Mouse (Mus musculus): ENCODE measurements around the gene Ramp3. TPM values are rescaled to one million over a fixed set of nuclear protein-coding genes. Genes with fewer than 3 reads are reported as not detected.
A peak's percentile ranks its signal among the peaks of the same experiment; 100 is the strongest.

The Ramp3 gene
- polyA plus RNA-seq, 1 experiment from 2014 or later, result 6.0 TPM

DNA sequence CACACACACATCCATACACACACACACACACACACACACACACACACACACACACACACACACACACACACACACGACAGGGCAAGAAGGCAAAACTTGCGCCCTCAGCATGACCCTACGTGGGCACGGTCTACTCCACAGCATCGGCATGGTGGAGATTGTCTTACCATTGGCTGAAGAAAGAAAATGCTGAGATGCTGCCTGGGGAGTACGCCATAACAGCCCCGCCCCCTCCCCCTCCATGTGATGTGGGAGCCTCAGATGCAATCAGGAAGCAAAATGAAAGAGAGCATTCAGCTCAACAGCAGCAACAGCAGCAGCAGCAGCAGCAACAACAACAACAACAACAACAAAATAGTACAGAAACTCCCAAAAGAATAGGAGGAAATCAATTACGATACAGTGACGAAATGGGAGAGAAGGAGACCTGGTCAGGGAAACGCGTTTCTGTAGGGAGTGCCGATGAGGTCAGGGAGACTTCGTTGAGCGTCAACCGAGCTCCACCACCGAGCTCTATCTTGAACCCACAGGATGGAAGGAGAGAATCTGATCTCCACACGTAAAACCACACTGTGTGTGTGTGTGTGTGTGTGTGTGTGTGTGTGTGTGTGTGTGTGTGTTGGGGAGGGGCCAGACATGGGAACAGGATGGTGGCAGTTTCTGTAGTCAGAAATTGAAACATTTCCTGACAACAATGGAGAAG lies 21.5 kb downstream of the Ramp3 start:
- ATAC-seq (ENCODE audit: insufficient read depth, low FRiP score), result peak; percentile 27; the same call in 1 of the 2 replicates
- Histone ChIP-seq H3K4me2 (ENCODE audit: low read depth, low read length) (peak overlapping the region; percentile 25; the same call in 1 of the 2 replicates), H3K9ac (ENCODE audit: low read length) (no peak overlapping the region), H3K4me1 (ENCODE audit: control insufficient read depth, insufficient read depth, low read length) (0 out of 2 replicates have a peak, but pooled peaks cover 3% of the 10 kb centered on the region), H3K4me3 (replicated peaks; ENCODE audit: low read length) (no peak overlapping the region), H3K36me3 (ENCODE audit: control insufficient read depth, insufficient read depth, low read length) (no peaks in the 10 kb centered on the region), H3K9me3 (replicated peaks; ENCODE audit: control insufficient read depth, low read length) (no peaks in the 10 kb centered on the region; the same call in 1 of the 2 replicates), H3K27me3 (ENCODE audit: control insufficient read depth, insufficient read depth, low read length) (no peaks in the 10 kb centered on the region), H3K27ac (ENCODE audit: low read length) (peak overlapping the region; percentile 12)
- WGBS, result 62% methylated on average over 17 of the region's 17 CpGs

DNA sequence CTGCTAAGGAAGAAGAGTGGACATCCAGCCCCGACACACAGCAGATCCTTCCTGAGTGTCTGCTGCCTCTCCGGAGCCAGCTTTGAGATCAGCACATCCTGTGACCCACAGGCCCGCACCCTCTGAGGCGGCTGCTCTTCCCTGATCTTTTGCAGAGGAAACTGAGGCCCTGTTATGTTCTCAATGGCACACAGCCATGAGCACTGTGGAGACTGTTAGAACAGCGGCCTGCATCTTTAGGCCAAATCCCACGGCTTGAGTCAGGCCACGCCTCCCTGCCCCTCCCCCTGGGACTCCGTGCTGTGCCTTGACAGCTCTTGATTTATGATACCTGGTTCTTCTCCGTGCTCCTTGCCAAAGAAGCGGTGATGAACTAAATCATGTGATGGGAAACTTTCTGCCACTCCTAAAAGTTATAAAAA lies 22.1 kb downstream of the Ramp3 start:
- no peaks in the 10 kb centered on the region for H3K36me3 ChIP-seq (ENCODE audit: control insufficient read depth, insufficient read depth, low read length)
- peak overlapping the region; percentile 25; the same call in 1 of the 2 replicates for H3K4me2 ChIP-seq (ENCODE audit: low read depth, low read length)
- ATAC-seq (ENCODE audit: insufficient read depth, low FRiP score), result peak; percentile 84
- H3K9me3 ChIP-seq (replicated peaks; ENCODE audit: control insufficient read depth, low read length), result no peaks in the 10 kb centered on the region; the same call in 1 of the 2 replicates
- 0 out of 2 replicates have a peak, but pooled peaks cover 3% of the 10 kb centered on the region for H3K4me1 ChIP-seq (ENCODE audit: control insufficient read depth, insufficient read depth, low read length)
- 15% methylated on average over 10 of the region's 10 CpGs for WGBS
- no peak overlapping the region for H3K9ac ChIP-seq (ENCODE audit: low read length)
- H3K4me3 ChIP-seq (replicated peaks; ENCODE audit: low read length), result no peak overlapping the region
- H3K27me3 ChIP-seq (ENCODE audit: control insufficient read depth, insufficient read depth, low read length), result no peaks in the 10 kb centered on the region
- H3K27ac ChIP-seq (ENCODE audit: low read length), result peak overlapping the region; percentile 12

DNA sequence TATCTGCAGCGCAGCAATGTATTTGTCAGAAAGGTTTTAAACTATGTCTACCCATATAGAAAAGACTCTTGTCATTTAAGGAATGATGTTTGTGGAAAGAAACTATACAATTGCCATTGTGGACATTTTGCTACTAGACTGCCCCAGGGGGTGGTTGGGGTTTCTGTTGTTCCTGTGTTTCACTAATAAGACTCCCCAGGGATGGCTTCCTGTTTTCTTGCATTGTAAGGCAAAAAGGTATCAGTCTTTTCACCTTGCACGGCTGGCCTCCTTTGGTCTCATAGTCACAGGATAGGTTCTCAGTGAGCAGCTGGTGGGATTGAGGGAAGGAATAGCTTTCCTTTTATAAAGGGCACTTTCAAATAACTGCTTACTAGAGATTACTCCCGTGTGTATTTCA lies 26.4 kb downstream of the Ramp3 start:
- Histone ChIP-seq H3K36me3 (ENCODE audit: control insufficient read depth, insufficient read depth, low read length) (no peaks in the 10 kb centered on the region), H3K27me3 (ENCODE audit: control insufficient read depth, insufficient read depth, low read length) (no peaks in the 10 kb centered on the region), H3K4me1 (ENCODE audit: control insufficient read depth, insufficient read depth, low read length) (0 out of 2 replicates have a peak, but pooled peaks cover 3% of the 10 kb centered on the region), H3K4me3 (replicated peaks; ENCODE audit: low read length) (no peak overlapping the region), H3K27ac (ENCODE audit: low read length) (no peak overlapping the region), H3K9ac (ENCODE audit: low read length) (no peak overlapping the region), H3K4me2 (ENCODE audit: low read depth, low read length) (no peak overlapping the region), H3K9me3 (replicated peaks; ENCODE audit: control insufficient read depth, low read length) (no peaks in the 10 kb centered on the region; the same call in 1 of the 2 replicates)
- WGBS, result 66% methylated on average over 3 of the region's 3 CpGs
- ATAC-seq (ENCODE audit: insufficient read depth, low FRiP score), result no peak

DNA sequence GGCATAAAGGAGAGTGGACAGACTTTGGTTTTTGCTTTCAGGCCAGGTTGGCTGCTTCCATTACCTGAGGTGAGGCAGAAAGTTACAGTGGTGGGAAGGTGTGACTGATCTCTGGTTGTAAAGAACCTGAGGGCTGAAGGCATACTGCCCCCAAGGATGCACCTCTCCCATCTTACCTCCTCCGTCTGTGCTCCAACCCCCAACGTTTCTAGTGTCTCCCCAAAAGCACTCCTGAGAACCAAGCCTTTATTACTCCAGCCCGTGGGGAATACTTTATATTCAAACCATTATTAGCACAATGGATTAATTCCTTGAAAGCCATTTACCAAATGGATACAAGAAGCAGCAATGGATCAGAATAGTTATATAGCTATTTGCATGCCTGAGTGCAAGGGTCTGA lies 30.6 kb downstream of the Ramp3 start:
- ATAC-seq (ENCODE audit: insufficient read depth, low FRiP score), result no peak
- H3K27me3 ChIP-seq (ENCODE audit: control insufficient read depth, insufficient read depth, low read length), result no peaks in the 10 kb centered on the region
- no peaks in the 10 kb centered on the region for H3K4me1 ChIP-seq (ENCODE audit: control insufficient read depth, insufficient read depth, low read length)
- no peaks in the 10 kb centered on the region for H3K9me3 ChIP-seq (replicated peaks; ENCODE audit: control insufficient read depth, low read length)
- no peak overlapping the region for H3K4me2 ChIP-seq (ENCODE audit: low read depth, low read length)
- no peak overlapping the region for H3K9ac ChIP-seq (ENCODE audit: low read length)
- 80% methylated on average over 3 of the region's 3 CpGs for WGBS
- H3K36me3 ChIP-seq (ENCODE audit: control insufficient read depth, insufficient read depth, low read length), result no peaks in the 10 kb centered on the region
- no peak overlapping the region for H3K4me3 ChIP-seq (replicated peaks; ENCODE audit: low read length)
- H3K27ac ChIP-seq (ENCODE audit: low read length), result no peak overlapping the region

DNA sequence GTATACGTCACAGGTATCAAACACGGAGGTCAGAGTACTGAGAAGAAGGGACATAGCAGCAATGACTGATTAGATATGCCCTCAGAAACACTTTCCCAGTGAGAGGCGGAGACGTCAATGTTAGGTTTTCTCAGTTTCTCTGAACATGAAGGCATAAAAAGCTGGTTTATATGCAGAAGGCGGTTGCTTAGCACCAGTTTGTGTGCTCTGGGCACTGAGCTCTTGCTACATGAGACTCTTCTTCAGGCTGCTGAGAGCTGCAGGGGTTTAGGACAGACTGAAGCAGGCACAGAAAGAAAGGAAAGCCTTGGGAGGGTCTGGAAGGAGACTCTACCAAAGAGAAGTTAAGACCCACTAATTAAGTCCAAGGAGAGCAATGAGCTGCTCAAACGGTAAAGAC lies 34.0 kb downstream of the Ramp3 start:
- no peak for ATAC-seq (ENCODE audit: insufficient read depth, low FRiP score)
- Histone ChIP-seq H3K4me2 (ENCODE audit: low read depth, low read length) (no peak overlapping the region), H3K4me1 (ENCODE audit: control insufficient read depth, insufficient read depth, low read length) (no peaks in the 10 kb centered on the region), H3K9me3 (replicated peaks; ENCODE audit: control insufficient read depth, low read length) (no peaks in the 10 kb centered on the region), H3K27ac (ENCODE audit: low read length) (no peak overlapping the region), H3K27me3 (ENCODE audit: control insufficient read depth, insufficient read depth, low read length) (no peaks in the 10 kb centered on the region), H3K4me3 (replicated peaks; ENCODE audit: low read length) (no peak overlapping the region), H3K9ac (ENCODE audit: low read length) (no peak overlapping the region), H3K36me3 (ENCODE audit: control insufficient read depth, insufficient read depth, low read length) (no peaks in the 10 kb centered on the region)
- 56% methylated on average over 6 of the region's 6 CpGs for WGBS

DNA sequence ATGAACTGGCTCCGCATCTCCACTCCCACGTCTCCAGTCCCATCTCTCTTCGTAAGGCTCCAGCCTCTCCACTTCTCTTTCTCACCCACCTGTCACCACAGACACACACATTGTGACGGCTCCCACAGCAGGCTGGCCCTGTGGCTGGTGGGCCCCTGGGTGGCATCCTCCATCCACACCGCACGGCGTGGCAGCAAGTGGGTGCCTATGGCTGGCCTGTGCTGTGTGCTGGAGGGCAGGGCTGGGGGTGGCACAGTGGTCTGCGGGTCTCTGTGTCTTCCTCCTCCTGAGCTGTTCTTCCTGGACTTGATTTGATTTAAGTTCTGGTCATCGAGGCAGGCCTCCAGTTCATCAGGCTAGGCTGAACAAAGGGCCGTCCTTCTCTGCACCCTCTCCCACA lies 35.8 kb downstream of the Ramp3 start:
- Histone ChIP-seq H3K36me3 (ENCODE audit: control insufficient read depth, insufficient read depth, low read length) (no peaks in the 10 kb centered on the region), H3K27ac (ENCODE audit: low read length) (no peak overlapping the region), H3K4me3 (replicated peaks; ENCODE audit: low read length) (no peak overlapping the region), H3K4me2 (ENCODE audit: low read depth, low read length) (no peak overlapping the region), H3K4me1 (ENCODE audit: control insufficient read depth, insufficient read depth, low read length) (no peaks in the 10 kb centered on the region), H3K9ac (ENCODE audit: low read length) (no peak overlapping the region), H3K9me3 (replicated peaks; ENCODE audit: control insufficient read depth, low read length) (no peaks in the 10 kb centered on the region), H3K27me3 (ENCODE audit: control insufficient read depth, insufficient read depth, low read length) (no peaks in the 10 kb centered on the region)
- no peak for ATAC-seq (ENCODE audit: insufficient read depth, low FRiP score)
- 94% methylated on average over 10 of the region's 10 CpGs for WGBS

DNA sequence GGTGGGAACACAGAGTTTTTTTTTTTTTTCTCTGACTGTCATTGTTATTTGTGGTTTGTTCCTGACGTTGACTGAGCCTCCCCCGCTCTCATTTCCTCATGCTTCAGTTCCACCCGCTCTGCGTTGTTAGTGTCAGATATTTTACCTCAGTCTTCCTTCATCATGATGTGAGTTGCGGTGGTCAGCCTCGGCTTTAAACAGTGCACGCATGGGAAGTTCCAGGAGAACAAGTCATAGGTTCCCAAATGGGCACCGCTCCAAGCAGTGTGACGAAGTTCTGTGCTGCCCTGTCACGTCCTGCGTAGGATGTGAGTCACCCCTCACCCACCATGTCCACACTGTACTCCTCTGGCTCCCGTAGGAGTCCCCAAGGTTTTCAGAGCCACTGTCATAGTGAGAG lies 36.9 kb downstream of the Ramp3 start:
- Histone ChIP-seq H3K9ac (ENCODE audit: low read length) (no peak overlapping the region), H3K27ac (ENCODE audit: low read length) (no peak overlapping the region), H3K4me1 (ENCODE audit: control insufficient read depth, insufficient read depth, low read length) (no peaks in the 10 kb centered on the region), H3K9me3 (replicated peaks; ENCODE audit: control insufficient read depth, low read length) (no peaks in the 10 kb centered on the region), H3K36me3 (ENCODE audit: control insufficient read depth, insufficient read depth, low read length) (no peaks in the 10 kb centered on the region), H3K27me3 (ENCODE audit: control insufficient read depth, insufficient read depth, low read length) (no peaks in the 10 kb centered on the region), H3K4me3 (replicated peaks; ENCODE audit: low read length) (no peak overlapping the region), H3K4me2 (ENCODE audit: low read depth, low read length) (peak overlapping the region; percentile 27; the same call in 1 of the 2 replicates)
- ATAC-seq (ENCODE audit: insufficient read depth, low FRiP score), result peak; percentile 62; the same call in 1 of the 2 replicates
- 57% methylated on average over 12 of the region's 12 CpGs for WGBS

DNA sequence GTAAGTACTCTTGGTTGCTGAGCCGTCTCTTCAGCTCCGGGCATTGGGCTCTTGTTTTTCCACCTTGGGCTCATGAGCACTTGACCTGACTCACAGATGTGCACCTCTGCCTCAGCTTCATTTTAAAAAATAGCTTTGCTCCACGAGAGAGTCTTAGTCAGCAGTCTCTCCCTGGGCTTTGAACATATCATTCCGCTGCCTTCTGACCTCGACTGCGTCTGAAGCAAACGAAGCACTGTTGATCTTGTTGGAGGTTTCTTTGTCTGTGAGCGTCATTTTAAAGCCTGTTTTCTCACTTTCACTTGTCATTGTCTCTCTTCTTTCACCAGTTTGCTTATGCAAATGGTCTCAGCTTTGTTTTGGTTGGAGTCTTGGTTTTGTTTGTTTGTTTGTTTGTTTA lies 38.2 kb downstream of the Ramp3 start:
- Histone ChIP-seq H3K9me3 (replicated peaks; ENCODE audit: control insufficient read depth, low read length) (no peaks in the 10 kb centered on the region), H3K27me3 (ENCODE audit: control insufficient read depth, insufficient read depth, low read length) (no peaks in the 10 kb centered on the region), H3K36me3 (ENCODE audit: control insufficient read depth, insufficient read depth, low read length) (no peaks in the 10 kb centered on the region), H3K9ac (ENCODE audit: low read length) (no peak overlapping the region), H3K4me3 (replicated peaks; ENCODE audit: low read length) (no peak overlapping the region), H3K4me2 (ENCODE audit: low read depth, low read length) (no peak overlapping the region), H3K4me1 (ENCODE audit: control insufficient read depth, insufficient read depth, low read length) (no peaks in the 10 kb centered on the region), H3K27ac (ENCODE audit: low read length) (no peak overlapping the region)
- 60% methylated on average over 8 of the region's 8 CpGs for WGBS
- no peak for ATAC-seq (ENCODE audit: insufficient read depth, low FRiP score)

DNA sequence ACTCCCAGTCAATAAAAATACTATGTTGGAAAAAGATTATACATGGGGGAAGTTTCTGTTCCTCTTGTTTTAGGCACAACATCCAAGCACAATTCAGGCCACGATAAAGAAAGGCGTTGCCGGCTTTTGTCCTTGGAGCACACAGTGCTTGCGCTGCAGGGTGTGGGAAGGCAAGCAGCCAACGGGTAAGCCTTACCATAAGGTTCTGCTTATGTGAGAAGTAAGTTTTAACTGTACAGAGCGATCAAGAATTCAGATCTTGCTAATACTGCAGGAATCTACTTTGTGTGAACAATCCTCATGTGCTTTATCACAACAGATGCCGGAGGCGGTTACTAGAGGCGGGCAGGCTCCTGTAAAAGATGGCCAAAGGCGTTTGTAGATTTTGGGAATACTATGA lies 39.4 kb downstream of the Ramp3 start:
- ATAC-seq (ENCODE audit: insufficient read depth, low FRiP score), result no peak
- Histone ChIP-seq H3K4me1 (ENCODE audit: control insufficient read depth, insufficient read depth, low read length) (no peaks in the 10 kb centered on the region), H3K36me3 (ENCODE audit: control insufficient read depth, insufficient read depth, low read length) (no peaks in the 10 kb centered on the region), H3K9me3 (replicated peaks; ENCODE audit: control insufficient read depth, low read length) (no peaks in the 10 kb centered on the region), H3K27me3 (ENCODE audit: control insufficient read depth, insufficient read depth, low read length) (no peaks in the 10 kb centered on the region), H3K4me2 (ENCODE audit: low read depth, low read length) (no peak overlapping the region), H3K4me3 (replicated peaks; ENCODE audit: low read length) (no peak overlapping the region), H3K27ac (ENCODE audit: low read length) (peak overlapping the region; percentile 23; the same call in 1 of the 2 replicates), H3K9ac (ENCODE audit: low read length) (no peak overlapping the region)
- WGBS, result 66% methylated on average over 10 of the region's 10 CpGs
